Mouse (Mus musculus): ENCODE data around the gene Sox2. TPM values are rescaled to one million over a fixed set of nuclear protein-coding genes. Genes with fewer than 3 reads are reported as not detected.
A peak's percentile ranks its signal among the peaks of the same experiment; 100 is the strongest.

Gene Sox2
- 16.8 and 22.4 TPM in 2 replicates for polyA plus RNA-seq (2014; fragmentation: Nextera tagmentation; extraction: Ambion mirVana)

DNA sequence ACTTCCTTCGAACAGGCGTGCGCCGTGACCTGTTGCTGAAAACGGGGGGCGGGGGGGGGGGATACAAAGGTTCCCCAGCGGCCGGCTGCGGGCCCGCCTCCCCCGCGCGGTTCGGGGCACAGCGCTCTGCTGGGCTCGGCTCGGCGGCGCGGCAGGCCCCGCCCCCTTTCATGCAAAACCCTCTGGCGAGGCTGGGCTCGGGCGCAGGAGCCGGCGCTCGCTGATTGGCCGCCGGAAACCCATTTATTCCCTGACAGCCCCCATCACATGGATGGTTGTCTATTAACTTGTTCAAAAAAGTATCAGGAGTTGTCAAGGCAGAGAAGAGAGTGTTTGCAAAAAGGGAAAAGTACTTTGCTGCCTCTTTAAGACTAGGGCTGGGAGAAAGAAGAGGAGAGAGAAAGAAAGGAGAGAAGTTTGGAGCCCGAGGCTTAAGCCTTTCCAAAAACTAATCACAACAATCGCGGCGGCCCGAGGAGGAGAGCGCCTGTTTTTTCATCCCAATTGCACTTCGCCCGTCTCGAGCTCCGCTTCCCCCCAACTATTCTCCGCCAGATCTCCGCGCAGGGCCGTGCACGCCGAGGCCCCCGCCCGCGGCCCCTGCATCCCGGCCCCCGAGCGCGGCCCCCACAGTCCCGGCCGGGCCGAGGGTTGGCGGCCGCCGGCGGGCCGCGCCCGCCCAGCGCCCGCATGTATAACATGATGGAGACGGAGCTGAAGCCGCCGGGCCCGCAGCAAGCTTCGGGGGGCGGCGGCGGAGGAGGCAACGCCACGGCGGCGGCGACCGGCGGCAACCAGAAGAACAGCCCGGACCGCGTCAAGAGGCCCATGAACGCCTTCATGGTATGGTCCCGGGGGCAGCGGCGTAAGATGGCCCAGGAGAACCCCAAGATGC, at the start of gene Sox2:
Sox2 (plus strand) TSS at position 680 of the 895 bp plus-strand sequence.
- peak within 1 kb of the TSS; percentile 95 for H3K27ac ChIP-seq (replicated peaks; ENCODE audit: low read depth, low read length)
- H3K9me3 ChIP-seq (ENCODE audit: control insufficient read depth, low read length) = no peaks in the 10 kb centered on the region
- under 1% methylated on average over 86 of the region's 86 CpGs for WGBS
- H3K9ac ChIP-seq (replicated peaks; ENCODE audit: low read length) = peak within 1 kb of the TSS; percentile 79
- H3K4me1 ChIP-seq (ENCODE audit: control insufficient read depth, insufficient read depth, low read length) = peaks cover 13% of the 10 kb centered on the region
- DNase-seq (peak; percentile 92), ATAC-seq (ENCODE audit: low FRiP score, low TSS enrichment) (peak; percentile 86)
- H3K27me3 ChIP-seq (ENCODE audit: control insufficient read depth, insufficient read depth, low read length) = peaks cover 9% of the 10 kb centered on the region; the same call in 1 of the 2 replicates
- H3K4me3 ChIP-seq (replicated peaks; ENCODE audit: low read depth, low read length) = peak within 1 kb of the TSS; percentile 57
- H3K36me3 ChIP-seq (ENCODE audit: control insufficient read depth, insufficient read depth, low read length) = no peaks in the 10 kb centered on the region
- H3K4me2 ChIP-seq (ENCODE audit: low read length) = peak within 1 kb of the TSS; percentile 71

DNA sequence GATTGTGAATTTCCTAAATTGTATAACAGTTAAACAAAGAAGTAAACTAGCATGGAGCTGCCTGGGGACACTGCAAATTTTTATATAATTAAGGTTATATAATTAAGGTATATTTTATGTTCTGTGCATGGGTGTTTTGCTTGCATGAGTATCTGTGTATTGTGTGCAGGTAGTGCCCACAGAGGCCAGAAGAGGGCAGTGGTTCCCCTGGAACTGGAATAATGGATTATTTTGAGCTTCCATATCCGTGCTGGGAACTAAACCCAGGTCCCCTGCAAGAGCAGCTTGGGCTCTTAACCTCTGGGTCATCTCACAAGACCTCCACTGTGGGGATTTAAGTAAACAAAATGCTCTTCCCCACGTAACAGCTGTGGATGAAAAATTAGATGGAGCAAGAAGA, 49.1 kb upstream of the Sox2 start:
- Histone ChIP-seq H3K4me1 (ENCODE audit: control insufficient read depth, insufficient read depth, low read length) (0 out of 2 replicates have a peak, but pooled peaks cover 9% of the 10 kb centered on the region), H3K36me3 (ENCODE audit: control insufficient read depth, insufficient read depth, low read length) (no peaks in the 10 kb centered on the region), H3K4me3 (replicated peaks; ENCODE audit: low read depth, low read length) (no peak overlapping the region), H3K4me2 (ENCODE audit: low read length) (no peak overlapping the region), H3K27ac (replicated peaks; ENCODE audit: low read depth, low read length) (no peak overlapping the region), H3K9me3 (ENCODE audit: control insufficient read depth, low read length) (no peaks in the 10 kb centered on the region), H3K9ac (replicated peaks; ENCODE audit: low read length) (no peak overlapping the region), H3K27me3 (ENCODE audit: control insufficient read depth, insufficient read depth, low read length) (no peaks in the 10 kb centered on the region)
- 85% methylated on average over 2 of the region's 2 CpGs for WGBS
- ATAC-seq (ENCODE audit: low FRiP score, low TSS enrichment) = no peak
- no peak for DNase-seq

DNA sequence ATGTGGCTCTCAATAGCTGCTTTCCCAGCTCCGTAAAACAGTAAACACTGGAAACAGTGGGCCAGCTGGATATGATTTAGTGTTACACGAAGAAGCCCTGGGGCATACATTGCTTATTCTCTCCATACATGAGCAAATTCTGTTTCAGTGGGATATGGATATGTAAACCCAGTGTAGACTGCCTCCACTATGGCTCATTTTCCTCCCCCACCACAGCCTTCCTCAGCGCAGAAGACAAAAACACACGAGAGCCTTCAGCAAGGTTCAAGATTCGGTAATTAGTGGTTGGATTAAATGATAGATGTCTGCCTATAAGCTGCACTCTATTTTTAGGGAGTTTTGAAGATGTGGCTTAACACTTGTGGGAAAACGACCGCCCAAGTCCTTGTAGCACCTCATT, 36.1 kb upstream of the Sox2 start:
- Histone ChIP-seq H3K4me2 (ENCODE audit: low read length) (no peak overlapping the region), H3K27ac (replicated peaks; ENCODE audit: low read depth, low read length) (no peak overlapping the region), H3K27me3 (ENCODE audit: control insufficient read depth, insufficient read depth, low read length) (no peaks in the 10 kb centered on the region), H3K36me3 (ENCODE audit: control insufficient read depth, insufficient read depth, low read length) (no peaks in the 10 kb centered on the region), H3K9me3 (ENCODE audit: control insufficient read depth, low read length) (no peaks in the 10 kb centered on the region), H3K4me1 (ENCODE audit: control insufficient read depth, insufficient read depth, low read length) (no peaks in the 10 kb centered on the region), H3K9ac (replicated peaks; ENCODE audit: low read length) (no peak overlapping the region), H3K4me3 (replicated peaks; ENCODE audit: low read depth, low read length) (no peak overlapping the region)
- ATAC-seq (ENCODE audit: low FRiP score, low TSS enrichment) (no peak), DNase-seq (no peak)
- WGBS = 83% methylated on average over 7 of the region's 7 CpGs

DNA sequence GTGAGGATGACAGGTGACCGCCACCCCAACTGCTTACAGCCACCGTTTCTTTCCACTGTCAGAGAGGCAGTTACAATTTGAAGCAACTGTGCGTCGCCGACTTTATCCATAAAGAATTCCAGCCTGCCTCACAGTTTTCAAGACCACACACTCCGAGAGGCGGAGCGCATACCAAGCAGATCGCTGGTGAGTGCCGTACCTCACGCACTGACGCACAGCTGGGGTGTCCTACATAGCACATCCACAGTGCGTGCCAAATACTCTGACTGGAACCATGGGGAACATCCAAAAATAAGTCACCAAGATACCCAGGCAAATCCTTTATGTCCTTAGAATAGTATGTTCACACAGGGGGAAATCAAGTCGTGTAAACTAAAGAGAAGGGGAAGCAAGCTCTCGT, 34.7 kb upstream of the Sox2 start:
- 51% methylated on average over 15 of the region's 15 CpGs for WGBS
- H3K9ac ChIP-seq (replicated peaks; ENCODE audit: low read length) = no peak overlapping the region
- no peaks in the 10 kb centered on the region for H3K36me3 ChIP-seq (ENCODE audit: control insufficient read depth, insufficient read depth, low read length)
- H3K4me1 ChIP-seq (ENCODE audit: control insufficient read depth, insufficient read depth, low read length) = no peaks in the 10 kb centered on the region
- H3K4me2 ChIP-seq (ENCODE audit: low read length) = no peak overlapping the region
- ATAC-seq (ENCODE audit: low FRiP score, low TSS enrichment) (no peak), DNase-seq (peak; percentile 20)
- no peak overlapping the region for H3K27ac ChIP-seq (replicated peaks; ENCODE audit: low read depth, low read length)
- H3K4me3 ChIP-seq (replicated peaks; ENCODE audit: low read depth, low read length) = no peak overlapping the region
- H3K9me3 ChIP-seq (ENCODE audit: control insufficient read depth, low read length) = no peaks in the 10 kb centered on the region
- H3K27me3 ChIP-seq (ENCODE audit: control insufficient read depth, insufficient read depth, low read length) = no peaks in the 10 kb centered on the region

DNA sequence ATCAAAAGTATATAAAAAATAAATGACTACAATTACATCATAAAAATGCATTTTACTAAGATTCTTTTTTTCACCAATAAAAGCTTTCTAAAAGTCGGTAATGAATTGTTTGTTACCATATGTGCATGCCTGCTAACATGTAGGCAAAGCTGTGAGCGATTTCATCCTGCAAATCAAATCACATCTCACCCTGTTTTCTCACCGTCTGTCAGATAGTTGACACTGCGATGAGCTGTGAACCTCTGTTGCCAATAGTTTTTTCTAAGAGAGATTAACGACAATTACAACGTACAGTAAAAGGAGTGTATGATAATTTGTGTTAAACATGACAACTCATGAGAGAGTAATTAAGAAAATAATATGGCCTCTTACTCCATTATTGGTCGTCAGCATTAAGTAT, 31.3 kb upstream of the Sox2 start:
- H3K27ac ChIP-seq (replicated peaks; ENCODE audit: low read depth, low read length) = no peak overlapping the region
- H3K4me3 ChIP-seq (replicated peaks; ENCODE audit: low read depth, low read length) = no peak overlapping the region
- no peak for ATAC-seq (ENCODE audit: low FRiP score, low TSS enrichment)
- 86% methylated on average over 7 of the region's 7 CpGs for WGBS
- H3K9ac ChIP-seq (replicated peaks; ENCODE audit: low read length) = no peak overlapping the region
- H3K27me3 ChIP-seq (ENCODE audit: control insufficient read depth, insufficient read depth, low read length) = no peaks in the 10 kb centered on the region
- H3K4me1 ChIP-seq (ENCODE audit: control insufficient read depth, insufficient read depth, low read length) = no peaks in the 10 kb centered on the region
- no peaks in the 10 kb centered on the region for H3K9me3 ChIP-seq (ENCODE audit: control insufficient read depth, low read length)
- DNase-seq = no peak
- H3K36me3 ChIP-seq (ENCODE audit: control insufficient read depth, insufficient read depth, low read length) = no peaks in the 10 kb centered on the region
- no peak overlapping the region for H3K4me2 ChIP-seq (ENCODE audit: low read length)

DNA sequence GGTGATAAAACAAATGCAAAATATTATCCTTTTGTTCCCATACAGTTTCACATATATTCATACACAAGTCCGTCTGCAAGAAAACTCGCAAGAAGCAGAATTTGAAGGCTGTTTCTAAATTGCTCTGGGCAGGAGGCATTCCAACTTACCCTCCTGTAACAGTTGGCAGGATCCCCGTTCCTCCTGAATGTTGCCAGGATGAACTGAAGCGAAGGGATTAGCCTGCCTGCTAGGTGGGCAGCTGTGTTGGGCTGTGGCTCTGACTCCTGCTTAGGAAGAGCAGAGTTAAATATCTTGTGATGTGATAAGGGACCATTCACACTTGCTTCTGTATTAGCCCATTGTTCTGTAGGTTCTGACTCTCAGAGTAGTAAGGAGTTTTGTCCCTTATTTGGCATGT, 30.1 kb upstream of the Sox2 start:
- Histone ChIP-seq H3K9me3 (ENCODE audit: control insufficient read depth, low read length) (no peaks in the 10 kb centered on the region), H3K4me1 (ENCODE audit: control insufficient read depth, insufficient read depth, low read length) (no peaks in the 10 kb centered on the region), H3K36me3 (ENCODE audit: control insufficient read depth, insufficient read depth, low read length) (no peaks in the 10 kb centered on the region), H3K4me3 (replicated peaks; ENCODE audit: low read depth, low read length) (no peak overlapping the region), H3K27ac (replicated peaks; ENCODE audit: low read depth, low read length) (no peak overlapping the region), H3K4me2 (ENCODE audit: low read length) (no peak overlapping the region), H3K9ac (replicated peaks; ENCODE audit: low read length) (no peak overlapping the region), H3K27me3 (ENCODE audit: control insufficient read depth, insufficient read depth, low read length) (no peaks in the 10 kb centered on the region)
- 77% methylated on average over 4 of the region's 4 CpGs for WGBS
- DNase-seq = no peak
- ATAC-seq (ENCODE audit: low FRiP score, low TSS enrichment) = no peak

DNA sequence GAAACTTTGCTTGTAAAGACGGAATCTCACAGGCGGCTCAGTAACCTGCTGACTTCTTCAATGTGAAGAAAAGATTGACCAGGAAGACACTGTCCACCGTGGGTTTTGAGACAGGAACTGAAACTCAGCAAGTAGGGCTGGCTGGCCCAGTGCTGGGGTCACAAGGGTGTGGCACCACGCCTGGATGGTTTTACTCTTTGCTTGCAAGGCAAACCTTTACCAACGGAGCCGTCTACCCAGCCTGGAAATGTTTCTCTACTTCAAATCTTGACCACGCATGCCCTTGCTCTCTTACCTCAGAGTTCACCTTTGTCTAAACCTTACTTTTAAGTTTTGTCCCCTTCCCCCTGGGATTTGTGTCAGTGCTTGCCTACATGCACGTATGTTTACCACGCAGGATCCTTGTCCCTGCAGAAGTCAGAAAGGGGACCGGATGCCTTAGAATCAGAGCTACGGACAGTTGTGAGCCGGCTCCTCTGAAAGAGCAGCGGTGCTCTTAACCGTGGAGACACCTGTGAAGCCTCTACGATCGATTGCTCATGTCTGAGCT, 25.4 kb upstream of the Sox2 start:
- no peak overlapping the region for H3K4me3 ChIP-seq (replicated peaks; ENCODE audit: low read depth, low read length)
- H3K36me3 ChIP-seq (ENCODE audit: control insufficient read depth, insufficient read depth, low read length) = no peaks in the 10 kb centered on the region
- ATAC-seq (ENCODE audit: low FRiP score, low TSS enrichment) (no peak), DNase-seq (no peak)
- H3K4me1 ChIP-seq (ENCODE audit: control insufficient read depth, insufficient read depth, low read length) = no peaks in the 10 kb centered on the region
- H3K27ac ChIP-seq (replicated peaks; ENCODE audit: low read depth, low read length) = no peak overlapping the region
- H3K9ac ChIP-seq (replicated peaks; ENCODE audit: low read length) = no peak overlapping the region
- 89% methylated on average over 16 of the region's 16 CpGs for WGBS
- no peaks in the 10 kb centered on the region; the same call in 1 of the 2 replicates for H3K9me3 ChIP-seq (ENCODE audit: control insufficient read depth, low read length)
- H3K4me2 ChIP-seq (ENCODE audit: low read length) = no peak overlapping the region
- no peaks in the 10 kb centered on the region for H3K27me3 ChIP-seq (ENCODE audit: control insufficient read depth, insufficient read depth, low read length)

DNA sequence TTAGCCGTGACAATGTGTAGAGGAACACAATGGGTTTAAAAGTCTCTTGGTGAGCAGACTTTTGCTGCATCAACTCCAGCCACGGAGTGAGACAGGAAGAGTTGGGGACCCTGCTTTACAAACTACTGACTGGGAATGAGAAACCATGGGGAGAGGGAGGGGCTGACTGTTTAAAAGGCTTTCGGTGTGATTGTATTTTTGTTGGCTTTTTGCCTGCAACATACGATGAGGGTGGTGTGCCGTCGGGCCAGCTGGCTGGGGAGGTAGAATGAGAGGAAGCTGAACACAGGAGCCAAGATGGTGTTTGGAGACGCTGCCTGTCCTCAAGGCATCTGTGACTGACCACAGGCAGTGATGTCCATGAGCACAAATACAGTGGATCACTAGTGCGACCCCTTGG, 23.7 kb upstream of the Sox2 start:
- H3K4me2 ChIP-seq (ENCODE audit: low read length) = no peak overlapping the region
- ATAC-seq (ENCODE audit: low FRiP score, low TSS enrichment) = no peak
- no peak for DNase-seq
- no peak overlapping the region for H3K9ac ChIP-seq (replicated peaks; ENCODE audit: low read length)
- no peaks in the 10 kb centered on the region for H3K27me3 ChIP-seq (ENCODE audit: control insufficient read depth, insufficient read depth, low read length)
- WGBS = 77% methylated on average over 8 of the region's 8 CpGs
- H3K4me3 ChIP-seq (replicated peaks; ENCODE audit: low read depth, low read length) = no peak overlapping the region
- no peaks in the 10 kb centered on the region for H3K4me1 ChIP-seq (ENCODE audit: control insufficient read depth, insufficient read depth, low read length)
- no peak overlapping the region for H3K27ac ChIP-seq (replicated peaks; ENCODE audit: low read depth, low read length)
- H3K9me3 ChIP-seq (ENCODE audit: control insufficient read depth, low read length) = no peaks in the 10 kb centered on the region; the same call in 1 of the 2 replicates
- H3K36me3 ChIP-seq (ENCODE audit: control insufficient read depth, insufficient read depth, low read length) = no peaks in the 10 kb centered on the region

DNA sequence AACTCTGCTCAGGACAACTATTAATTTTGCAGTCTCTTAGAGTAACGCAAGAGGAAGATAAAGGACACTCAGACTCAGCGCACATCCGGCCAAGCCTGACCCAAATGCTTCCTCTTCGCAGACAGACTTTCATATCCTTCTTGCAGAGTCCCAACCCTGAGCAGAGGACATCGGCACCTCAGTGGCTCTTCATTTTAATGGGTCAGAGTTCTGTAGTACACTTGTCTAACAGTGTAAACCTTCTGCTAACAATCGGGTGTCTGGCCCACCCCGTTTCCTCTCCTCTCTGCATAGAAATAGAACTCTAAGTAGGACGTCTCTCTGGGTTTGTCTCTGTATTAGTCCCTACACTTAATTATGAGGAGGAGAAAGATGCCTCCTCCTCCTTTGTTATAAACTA, 20.2 kb upstream of the Sox2 start:
- ATAC-seq (ENCODE audit: low FRiP score, low TSS enrichment) = no peak
- no peak for DNase-seq
- Histone ChIP-seq H3K9ac (replicated peaks; ENCODE audit: low read length) (no peak overlapping the region), H3K9me3 (ENCODE audit: control insufficient read depth, low read length) (no peaks in the 10 kb centered on the region; the same call in 1 of the 2 replicates), H3K4me2 (ENCODE audit: low read length) (no peak overlapping the region), H3K27me3 (ENCODE audit: control insufficient read depth, insufficient read depth, low read length) (no peaks in the 10 kb centered on the region), H3K36me3 (ENCODE audit: control insufficient read depth, insufficient read depth, low read length) (no peaks in the 10 kb centered on the region), H3K4me1 (ENCODE audit: control insufficient read depth, insufficient read depth, low read length) (no peaks in the 10 kb centered on the region), H3K27ac (replicated peaks; ENCODE audit: low read depth, low read length) (no peak overlapping the region), H3K4me3 (replicated peaks; ENCODE audit: low read depth, low read length) (no peak overlapping the region)
- 26% methylated on average over 8 of the region's 8 CpGs for WGBS
